Mouse (Mus musculus): ENCODE measurements at regions not wholly inside any gene's neighbourhood (a gene's known extent, or its start where the extent isn't known, plus 50 kb on each side); places are given as distances from the start of the nearest gene placed in this dataset.

DNA sequence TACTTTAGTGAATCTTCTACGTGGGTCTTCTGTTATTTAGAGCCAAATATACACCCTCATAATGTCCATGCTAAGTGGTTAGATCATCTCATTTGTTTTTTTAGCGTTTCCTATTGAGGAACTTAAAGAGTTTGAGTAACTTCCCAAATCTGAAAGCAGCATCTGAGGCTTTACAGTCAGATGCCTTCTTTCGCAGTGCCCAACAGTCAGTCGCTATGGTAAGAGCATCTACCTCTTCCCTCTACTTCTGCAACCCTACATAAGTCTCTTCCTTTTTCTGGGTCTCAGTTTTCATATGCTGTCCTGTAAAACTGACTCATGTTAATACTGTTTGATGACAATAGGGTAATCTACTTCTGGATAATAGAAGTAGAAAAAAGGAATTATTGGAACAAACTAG lies 146.8 kb downstream of the Ktn1 start:
- Histone ChIP-seq H3K4me3 (ENCODE audit: low read depth, low read length) (no peak overlapping the region), H3K36me3 (ENCODE audit: control insufficient read depth, insufficient read depth, low read length) (no peaks in the 10 kb centered on the region), H3K27ac (ENCODE audit: low read length) (no peak overlapping the region), H3K27me3 (ENCODE audit: control insufficient read depth, insufficient read depth, low read depth, low read length) (no peaks in the 10 kb centered on the region), H3K9ac (ENCODE audit: low read depth, low read length) (no peak overlapping the region), H3K4me1 (ENCODE audit: control insufficient read depth, insufficient read depth, low read length) (no peaks in the 10 kb centered on the region), H3K9me3 (replicated peaks; ENCODE audit: control insufficient read depth, low read length, poor library complexity, severe bottlenecking) (no peaks in the 10 kb centered on the region; the same call in 1 of the 2 replicates), H3K4me2 (ENCODE audit: low read length) (no peak overlapping the region)
- no peak for ATAC-seq
- 89% methylated on average over 4 of the region's 4 CpGs for WGBS

DNA sequence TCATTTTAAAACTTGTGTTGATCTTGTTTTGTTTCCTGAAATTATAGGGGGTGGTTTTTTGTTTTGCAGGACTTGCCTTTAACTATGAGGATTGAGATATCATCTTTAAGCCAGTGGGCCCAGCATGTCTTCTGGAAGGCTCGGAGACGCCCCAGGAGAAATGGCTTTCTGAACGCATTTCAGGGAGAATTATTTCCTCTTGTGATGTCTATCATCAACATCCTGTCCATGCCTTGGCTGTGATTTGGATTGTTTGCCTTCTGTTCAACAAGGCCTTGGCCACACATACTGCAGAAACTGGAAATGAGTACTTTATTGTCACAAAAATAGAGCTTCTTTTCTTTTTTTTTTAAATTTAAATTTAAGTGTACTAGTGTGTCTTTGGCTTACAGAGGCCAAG lies 150.0 kb downstream of the Ktn1 start:
- no peak overlapping the region for H3K4me2 ChIP-seq (ENCODE audit: low read length)
- H3K9ac ChIP-seq (ENCODE audit: low read depth, low read length) = no peak overlapping the region
- 88% methylated on average over 3 of the region's 3 CpGs for WGBS
- H3K27ac ChIP-seq (ENCODE audit: low read length) = no peak overlapping the region
- no peaks in the 10 kb centered on the region; the same call in 1 of the 2 replicates for H3K9me3 ChIP-seq (replicated peaks; ENCODE audit: control insufficient read depth, low read length, poor library complexity, severe bottlenecking)
- no peaks in the 10 kb centered on the region for H3K36me3 ChIP-seq (ENCODE audit: control insufficient read depth, insufficient read depth, low read length)
- H3K4me3 ChIP-seq (ENCODE audit: low read depth, low read length) = no peak overlapping the region
- ATAC-seq = no peak
- H3K27me3 ChIP-seq (ENCODE audit: control insufficient read depth, insufficient read depth, low read depth, low read length) = no peaks in the 10 kb centered on the region
- no peaks in the 10 kb centered on the region for H3K4me1 ChIP-seq (ENCODE audit: control insufficient read depth, insufficient read depth, low read length)

GRCm38 (mm10) chr14:47799564-47799963 lies 151.3 kb downstream of the Ktn1 start:
- Histone ChIP-seq H3K36me3 (ENCODE audit: control insufficient read depth, insufficient read depth, low read length) (no peaks in the 10 kb centered on the region), H3K9me3 (replicated peaks; ENCODE audit: control insufficient read depth, low read length, poor library complexity, severe bottlenecking) (no peaks in the 10 kb centered on the region; the same call in 1 of the 2 replicates), H3K27ac (ENCODE audit: low read length) (no peak overlapping the region), H3K27me3 (ENCODE audit: control insufficient read depth, insufficient read depth, low read depth, low read length) (no peaks in the 10 kb centered on the region), H3K4me1 (ENCODE audit: control insufficient read depth, insufficient read depth, low read length) (no peaks in the 10 kb centered on the region), H3K4me2 (ENCODE audit: low read length) (no peak overlapping the region), H3K9ac (ENCODE audit: low read depth, low read length) (no peak overlapping the region), H3K4me3 (ENCODE audit: low read depth, low read length) (no peak overlapping the region)
- ATAC-seq = no peak
- WGBS = 71% methylated on average over 2 of the region's 2 CpGs

GRCm38 (mm10) chr14:47805202-47805601 lies 157.0 kb downstream of the Ktn1 start:
- no peak overlapping the region for H3K27ac ChIP-seq (ENCODE audit: low read length)

GRCm38 (mm10) chr14:47805771-47806535 lies 157.7 kb downstream of the Ktn1 start:
- Histone ChIP-seq H3K36me3 (ENCODE audit: control insufficient read depth, insufficient read depth, low read length) (no peaks in the 10 kb centered on the region), H3K4me1 (ENCODE audit: control insufficient read depth, insufficient read depth, low read length) (peaks cover 10% of the 10 kb centered on the region), H3K27ac (ENCODE audit: low read length) (no peak overlapping the region), H3K9ac (ENCODE audit: low read depth, low read length) (no peak overlapping the region), H3K4me3 (ENCODE audit: low read depth, low read length) (no peak overlapping the region), H3K27me3 (ENCODE audit: control insufficient read depth, insufficient read depth, low read depth, low read length) (no peaks in the 10 kb centered on the region), H3K9me3 (replicated peaks; ENCODE audit: control insufficient read depth, low read length, poor library complexity, severe bottlenecking) (no peaks in the 10 kb centered on the region), H3K4me2 (ENCODE audit: low read length) (no peak overlapping the region)
- WGBS = 7% methylated on average over 9 of the region's 9 CpGs
- ATAC-seq = peak; percentile 87

More at GRCm38 (mm10) chr14:47805202-47805601, 157.0 kb downstream of the Ktn1 start:
- Histone ChIP-seq H3K4me3 (ENCODE audit: low read depth, low read length) (no peak overlapping the region), H3K9ac (ENCODE audit: low read depth, low read length) (no peak overlapping the region), H3K4me2 (ENCODE audit: low read length) (no peak overlapping the region), H3K36me3 (ENCODE audit: control insufficient read depth, insufficient read depth, low read length) (no peaks in the 10 kb centered on the region), H3K27me3 (ENCODE audit: control insufficient read depth, insufficient read depth, low read depth, low read length) (no peaks in the 10 kb centered on the region), H3K4me1 (ENCODE audit: control insufficient read depth, insufficient read depth, low read length) (peaks cover 10% of the 10 kb centered on the region), H3K9me3 (replicated peaks; ENCODE audit: control insufficient read depth, low read length, poor library complexity, severe bottlenecking) (no peaks in the 10 kb centered on the region)
- WGBS = 92% methylated on average over 1 of the region's 1 CpGs
- ATAC-seq = peak; percentile 54

- 15% methylated on average over 10 of the region's 10 CpGs for WGBS
- Histone ChIP-seq H3K4me1 (ENCODE audit: control insufficient read depth, insufficient read depth, low read length) (peaks cover 10% of the 10 kb centered on the region), H3K9ac (ENCODE audit: low read depth, low read length) (no peak overlapping the region), H3K36me3 (ENCODE audit: control insufficient read depth, insufficient read depth, low read length) (no peaks in the 10 kb centered on the region), H3K4me3 (ENCODE audit: low read depth, low read length) (no peak overlapping the region), H3K27ac (ENCODE audit: low read length) (no peak overlapping the region), H3K9me3 (replicated peaks; ENCODE audit: control insufficient read depth, low read length, poor library complexity, severe bottlenecking) (no peaks in the 10 kb centered on the region), H3K4me2 (ENCODE audit: low read length) (no peak overlapping the region), H3K27me3 (ENCODE audit: control insufficient read depth, insufficient read depth, low read depth, low read length) (no peaks in the 10 kb centered on the region)
- no peak for ATAC-seq
These were observed 160.1 kb downstream of the Ktn1 start for GRCm38 (mm10) chr14:47808097-47808910.

- no peaks in the 10 kb centered on the region for H3K9me3 ChIP-seq (replicated peaks; ENCODE audit: control insufficient read depth, low read length, poor library complexity, severe bottlenecking)
- H3K27me3 ChIP-seq (ENCODE audit: control insufficient read depth, insufficient read depth, low read depth, low read length) = no peaks in the 10 kb centered on the region
- ATAC-seq = no peak
- no peak overlapping the region for H3K4me2 ChIP-seq (ENCODE audit: low read length)
- no peak overlapping the region for H3K9ac ChIP-seq (ENCODE audit: low read depth, low read length)
- no peaks in the 10 kb centered on the region; the same call in 1 of the 2 replicates for H3K4me1 ChIP-seq (ENCODE audit: control insufficient read depth, insufficient read depth, low read length)
- WGBS = 91% methylated on average over 3 of the region's 3 CpGs
- H3K4me3 ChIP-seq (ENCODE audit: low read depth, low read length) = no peak overlapping the region
- H3K27ac ChIP-seq (ENCODE audit: low read length) = no peak overlapping the region
- H3K36me3 ChIP-seq (ENCODE audit: control insufficient read depth, insufficient read depth, low read length) = no peaks in the 10 kb centered on the region
These were observed 170.0 kb downstream of the Ktn1 start for GRCm38 (mm10) chr14:47818224-47818623.

DNA sequence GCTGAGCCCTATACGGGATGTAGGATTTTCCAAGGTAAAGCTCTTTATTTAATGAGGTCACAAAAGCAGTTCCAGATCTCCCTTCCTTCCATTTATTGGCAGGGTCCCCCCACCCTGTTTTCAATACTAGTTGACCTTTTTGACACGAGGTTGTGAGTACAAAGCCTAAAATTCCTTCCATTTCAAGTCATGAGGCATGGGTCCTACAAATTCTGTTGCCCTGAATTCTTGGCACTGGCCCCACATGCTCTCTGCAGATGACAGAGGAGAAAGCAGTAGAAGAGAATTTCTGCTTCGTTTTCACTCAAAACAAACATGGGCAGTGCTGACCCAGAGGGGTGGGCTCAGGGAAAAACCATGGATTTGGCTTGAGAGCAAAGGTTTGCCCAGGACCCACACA lies 170.4 kb downstream of the Ktn1 start:
- no peaks in the 10 kb centered on the region for H3K27me3 ChIP-seq (ENCODE audit: control insufficient read depth, insufficient read depth, low read depth, low read length)
- H3K27ac ChIP-seq (ENCODE audit: low read length) = no peak overlapping the region
- H3K9ac ChIP-seq (ENCODE audit: low read depth, low read length) = no peak overlapping the region
- H3K36me3 ChIP-seq (ENCODE audit: control insufficient read depth, insufficient read depth, low read length) = no peaks in the 10 kb centered on the region
- 71% methylated on average over 3 of the region's 3 CpGs for WGBS
- H3K4me1 ChIP-seq (ENCODE audit: control insufficient read depth, insufficient read depth, low read length) = no peaks in the 10 kb centered on the region; the same call in 1 of the 2 replicates
- no peaks in the 10 kb centered on the region for H3K9me3 ChIP-seq (replicated peaks; ENCODE audit: control insufficient read depth, low read length, poor library complexity, severe bottlenecking)
- H3K4me3 ChIP-seq (ENCODE audit: low read depth, low read length) = no peak overlapping the region
- H3K4me2 ChIP-seq (ENCODE audit: low read length) = no peak overlapping the region
- ATAC-seq = no peak

All from midbrain, embryonic 16.5 days (tissue).